Mouse (Mus musculus) liver, embryonic 12.5 days (tissue): ENCODE data around the gene Gm15155. TPM values are rescaled to one million over a fixed set of nuclear protein-coding genes. Genes with fewer than 3 reads are reported as not detected.
"Not testable (repeated sequence)": the region's sequence is repeated elsewhere in the genome, so short reads cannot be mapped to it uniquely, and the experiment has no call there.

ENCODE experiments used
- ATAC-seq: fragments of 200-750 bp; cut with Nextera tagmentation; 2 replicates; pipeline ENCODE4 v1.8.0; 2017; ENCODE audit warnings: moderate number of reproducible peaks, mild to moderate bottlenecking, moderate library complexity
- H3K27ac ChIP-seq: fragments of 300-500 bp; sonication (generic); 2 replicates; pipeline ENCODE4 v1.5.1; 2016; ENCODE audit warnings: mild to moderate bottlenecking
- H3K27me3 ChIP-seq: fragments of 300-500 bp; sonication (generic); replicated peaks from 2 replicates; pipeline ENCODE4 v1.6.1; 2016; ENCODE audit warnings: mild to moderate bottlenecking, moderate library complexity
- H3K36me3 ChIP-seq: fragments of 300-500 bp; sonication (generic); 2 replicates; pipeline ENCODE4 v1.6.1; 2016; ENCODE audit warnings: mild to moderate bottlenecking, moderate library complexity
- H3K4me1 ChIP-seq: fragments of 300-500 bp; sonication (generic); 2 replicates; pipeline ENCODE4 v1.6.1; 2016
- H3K4me2 ChIP-seq: fragments of 300-500 bp; sonication (generic); 2 replicates; pipeline ENCODE4 v1.6.1; 2016; ENCODE audit warnings: mild to moderate bottlenecking, moderate library complexity
- H3K4me3 ChIP-seq: fragments of 300-500 bp; sonication (generic); 2 replicates; pipeline ENCODE4 v1.5.1; 2016; ENCODE audit warnings: mild to moderate bottlenecking, moderate library complexity
- H3K9ac ChIP-seq: fragments of 300-500 bp; sonication (generic); 2 replicates; pipeline ENCODE4 v1.6.1; 2016; ENCODE audit warnings: mild to moderate bottlenecking, moderate library complexity
- H3K9me3 ChIP-seq: fragments of 300-500 bp; sonication (generic); replicated peaks from 2 replicates; pipeline ENCODE4 v1.6.1; 2016; ENCODE audit warnings: mild to moderate bottlenecking, moderate library complexity
- polyA plus RNA-seq: library from polyadenylated mRNA; unstranded; fragments of >200 nt; fragmentation: Nextera tagmentation; extraction: Ambion mirVana; gene quantifications from 2 replicates; pipeline ENCODE4 v1.2.1, GENCODE M21; 2016

The Gm15155 gene
- polyA plus RNA-seq, 1 experiment from 2014 or later, result not detected

DNA sequence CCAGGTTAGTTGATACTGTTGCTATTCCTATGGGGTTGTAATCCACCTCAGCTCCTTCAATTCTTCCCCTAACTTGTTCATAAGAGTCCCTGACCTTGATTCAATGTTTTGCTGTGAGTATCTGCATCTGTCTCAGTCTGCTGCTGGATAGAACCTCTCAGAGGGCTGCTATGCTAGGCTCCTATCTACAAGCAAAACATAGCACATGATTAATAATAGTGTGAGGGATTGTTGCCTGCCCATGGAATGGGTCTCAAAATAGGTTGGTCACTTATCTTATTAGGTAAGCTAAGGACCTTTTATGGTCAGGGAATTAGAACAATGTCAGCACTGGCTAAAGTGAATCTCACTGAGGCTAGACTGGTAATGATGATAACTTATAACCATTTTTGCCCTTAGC, 547.0 kb downstream of the Gm15155 start:
- no peaks in the 10 kb centered on the region for H3K4me1 ChIP-seq
- H3K36me3 ChIP-seq, result no peaks in the 10 kb centered on the region
- no peak overlapping the region for H3K4me3 ChIP-seq
- no peaks in the 10 kb centered on the region for H3K9me3 ChIP-seq
- ATAC-seq, result no peak
- H3K9ac ChIP-seq, result no peak overlapping the region
- H3K27me3 ChIP-seq, result no peaks in the 10 kb centered on the region
- H3K27ac ChIP-seq, result no peak overlapping the region
- no peak overlapping the region for H3K4me2 ChIP-seq

DNA sequence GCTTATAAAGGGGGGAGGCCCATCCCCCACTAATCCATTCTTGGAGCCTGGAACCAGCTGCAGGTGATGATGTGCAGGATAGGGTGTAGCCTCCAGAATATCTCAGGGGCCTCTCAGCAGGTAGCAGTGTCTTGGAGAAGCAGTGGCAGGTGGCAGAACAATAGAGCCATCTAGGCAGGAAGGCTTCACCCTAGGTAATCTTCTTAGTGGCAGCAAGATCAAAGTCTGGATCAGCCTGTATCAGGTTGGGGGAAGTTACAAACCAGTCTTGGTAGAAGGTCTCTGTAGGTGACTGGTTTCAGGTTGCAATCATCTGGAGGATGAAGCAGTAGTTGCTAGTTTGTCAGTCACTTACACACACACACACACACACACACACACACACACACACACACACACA, 679.3 kb downstream of the Gm15155 start:
- not testable (repeated sequence) for H3K36me3 ChIP-seq, H3K4me1 ChIP-seq, H3K27ac ChIP-seq, H3K9ac ChIP-seq, H3K4me3 ChIP-seq, H3K4me2 ChIP-seq, ATAC-seq, H3K9me3 ChIP-seq, H3K27me3 ChIP-seq

Other genes with a start within 250 kb of the Gm15155 start
- 0.35 and 0.45 TPM in 2 replicates for gene Ptchd1, start 927 bp upstream of the Gm15155 start, polyA plus RNA-seq